Mouse (Mus musculus) natural killer cell, adult 2 months (primary cell): Measurements from ENCODE around the gene Tnni1.
A peak's percentile ranks its signal among the peaks of the same experiment; 100 is the strongest.

ENCODE experiments used
- DNase-seq, 2 experiments: peaks; one replicate each; pipeline ENCODE4 v3.0.0; 2022; ENCODE audit warnings: low spot score in 2 of 2

Tnni1 gene

DNA sequence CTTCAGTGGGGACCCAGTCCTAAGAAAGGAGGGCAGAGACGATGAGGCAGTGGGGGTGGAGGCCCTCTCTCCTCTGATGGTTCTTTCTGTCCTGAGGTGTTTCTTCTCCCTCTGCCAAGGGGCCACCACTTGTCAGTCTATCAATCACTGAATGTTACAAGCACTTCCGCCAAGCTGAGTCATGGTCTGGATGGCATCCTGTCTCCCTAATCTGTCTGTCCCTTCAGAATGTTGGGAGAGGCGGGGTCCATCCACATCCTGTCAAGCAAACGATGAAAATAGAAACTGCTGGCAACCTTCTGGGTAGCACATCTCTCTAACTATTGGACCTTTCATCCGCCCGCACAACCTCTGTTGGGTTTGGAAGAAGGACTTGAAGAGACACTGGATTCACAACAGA lies 65.2 kb downstream of the Tnni1 start:
- DNase-seq = no peak

DNA sequence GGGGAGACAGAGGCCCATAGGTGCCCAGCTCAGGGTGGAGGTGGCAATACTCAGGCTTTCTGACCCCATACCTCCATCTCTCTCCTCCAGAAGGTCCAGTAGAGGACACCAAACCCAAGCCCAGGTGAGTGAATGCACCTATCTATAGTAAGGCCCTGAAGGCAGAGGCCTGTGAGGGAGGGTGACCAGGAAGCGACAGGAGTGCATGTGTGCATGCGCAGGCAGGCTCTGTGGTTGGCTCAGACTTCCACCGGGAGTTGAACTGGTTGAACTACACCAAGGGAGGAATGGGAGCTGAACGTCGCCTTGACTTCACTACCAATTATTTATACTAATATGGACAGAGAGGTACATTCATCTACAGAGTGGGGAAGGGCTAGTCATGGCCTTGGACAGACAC lies 67.4 kb downstream of the Tnni1 start:
- DNase-seq = no peak

GRCm38 (mm10) chr1:135847139-135847562 lies 67.9 kb downstream of the Tnni1 start:
- peak; percentile 18 to 25 for DNase-seq

- DNase-seq = no peak
These were observed 68.5 kb downstream of the Tnni1 start for GRCm38 (mm10) chr1:135847611-135848351.

GRCm38 (mm10) chr1:135850722-135851512 lies 71.7 kb downstream of the Tnni1 start:
- no peak for DNase-seq

DNA sequence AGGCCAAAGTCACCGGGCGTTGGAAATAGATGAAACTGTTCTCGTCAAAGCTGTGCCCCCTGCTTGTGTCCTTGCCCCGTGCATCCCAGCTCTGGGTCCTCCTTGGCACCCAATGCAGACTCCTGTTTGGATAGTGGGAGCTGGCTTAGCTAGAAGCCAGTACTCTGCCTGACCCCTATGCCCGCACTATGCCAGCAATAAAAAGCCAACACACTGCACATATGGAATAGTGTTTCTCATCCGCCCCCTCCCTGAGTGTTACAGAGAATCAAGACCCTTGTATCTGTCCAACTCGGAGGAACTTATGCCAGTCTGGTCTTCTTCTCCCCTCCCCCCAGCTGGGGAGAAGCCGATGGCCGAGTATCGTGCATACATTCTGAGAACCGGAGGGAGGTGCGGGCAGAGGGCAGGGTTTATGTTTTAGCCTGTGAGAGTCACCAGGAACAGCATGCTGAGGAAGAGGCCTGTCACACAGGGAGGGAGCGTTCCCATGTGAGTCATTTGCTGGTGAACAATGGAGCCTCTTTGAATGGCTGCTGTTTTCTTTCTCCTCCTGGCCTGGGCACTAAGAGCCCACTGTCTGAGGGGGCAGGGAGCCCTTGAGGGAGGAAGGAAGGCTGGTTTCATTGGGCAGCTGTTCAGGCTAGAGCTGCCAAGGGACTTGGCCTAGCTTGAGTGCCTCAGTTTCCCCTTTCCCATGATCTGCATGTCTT lies 73.0 kb downstream of the Tnni1 start:
- no peak for DNase-seq

DNA sequence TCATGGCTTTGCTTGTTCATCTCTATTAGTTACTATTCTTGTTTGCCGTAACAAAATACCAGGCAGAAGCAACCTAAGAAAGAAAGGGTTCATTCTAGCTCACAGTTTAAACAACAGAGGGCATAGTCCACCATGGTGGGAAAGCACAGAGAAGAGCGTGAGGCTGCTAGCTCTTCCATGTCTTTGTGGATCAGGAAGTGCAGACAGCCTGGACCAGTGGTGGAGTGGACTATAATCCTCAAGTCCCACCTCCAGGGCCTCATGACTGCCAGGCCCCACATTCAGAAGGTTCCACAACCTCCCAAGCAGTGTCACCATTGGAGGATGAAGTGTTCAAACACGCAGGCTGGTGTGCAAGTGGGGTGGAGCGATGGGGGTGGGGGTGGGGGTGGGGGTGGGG lies 74.0 kb downstream of the Tnni1 start:
- no peak for DNase-seq

GRCm38 (mm10) chr1:135854591-135855343 lies 75.5 kb downstream of the Tnni1 start:
- DNase-seq = no peak

- DNase-seq = no peak
These were observed 76.1 kb downstream of the Tnni1 start for GRCm38 (mm10) chr1:135855344-135855687.

DNA sequence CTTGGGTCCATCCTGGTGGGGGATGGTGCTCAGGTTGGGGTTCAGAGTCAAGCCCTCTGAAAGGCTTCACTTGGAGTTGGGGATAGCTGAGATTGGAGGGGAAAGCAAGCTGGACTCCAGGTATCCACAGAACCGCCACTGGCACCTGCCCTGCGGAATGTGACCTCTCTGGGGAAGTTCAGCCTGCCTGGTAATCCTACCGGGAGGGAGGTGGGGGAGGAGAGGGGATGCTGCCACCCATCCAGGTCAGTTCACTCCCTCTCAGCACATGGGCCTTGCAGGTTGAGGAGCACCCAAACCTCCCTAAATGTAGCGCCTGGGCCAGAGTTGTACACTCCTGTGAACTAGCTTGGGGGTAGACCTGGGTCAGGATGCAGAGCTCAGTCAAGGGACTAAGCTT lies 76.8 kb downstream of the Tnni1 start:
- no peak for DNase-seq

DNA sequence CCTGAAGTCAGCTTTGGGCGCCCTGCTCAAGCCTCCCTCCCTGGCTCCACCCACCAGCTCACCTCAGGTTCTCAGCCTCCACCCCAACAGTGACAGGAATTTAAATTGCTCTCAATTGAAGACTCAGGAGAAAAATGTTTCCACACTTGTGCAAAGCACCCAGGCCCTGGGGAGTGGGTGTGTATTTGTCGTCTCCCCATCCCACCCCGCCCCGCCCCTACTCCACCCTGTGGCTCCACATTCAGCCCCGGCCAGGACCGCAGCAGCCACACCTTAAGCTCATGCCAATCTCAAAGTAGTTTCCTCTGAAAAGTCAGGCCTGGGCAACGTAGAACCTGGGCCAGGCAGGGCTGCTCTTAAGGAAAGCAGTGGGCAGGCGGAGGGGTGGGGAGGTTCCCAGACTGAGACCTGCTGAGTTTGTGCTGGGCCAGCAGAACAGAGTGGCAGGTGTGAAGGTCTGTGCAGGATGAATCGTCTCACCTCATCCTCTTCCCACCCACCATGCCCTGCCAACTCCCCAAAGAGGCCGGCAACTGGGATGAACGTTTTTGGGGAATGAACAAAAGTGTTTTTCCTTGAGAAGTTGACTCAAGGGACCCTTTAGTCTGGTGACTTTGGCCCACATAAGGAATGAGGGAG lies 78.0 kb downstream of the Tnni1 start:
- DNase-seq = no peak

DNA sequence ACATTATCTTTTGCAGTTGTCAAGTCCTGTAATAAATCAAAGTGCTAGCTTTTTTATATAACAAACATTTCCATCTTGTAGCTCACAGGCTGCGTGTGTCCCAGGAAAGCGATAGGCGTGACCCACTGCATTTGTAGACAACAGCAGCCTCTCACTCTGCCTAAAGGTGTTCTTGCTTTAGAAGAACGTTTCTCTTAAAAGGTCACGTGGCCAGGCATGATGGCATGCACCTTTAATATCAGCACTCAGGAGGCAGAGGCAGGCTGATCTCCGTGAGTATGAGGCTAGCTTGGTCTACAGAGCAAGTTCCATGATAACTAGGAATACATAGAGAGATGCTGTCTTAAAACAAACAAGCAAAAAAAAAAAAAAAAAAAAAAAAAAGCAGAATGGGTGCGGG lies 79.3 kb downstream of the Tnni1 start:
- DNase-seq = no peak
